Mouse (Mus musculus) hindbrain, embryonic 16.5 days (tissue): Measurements from ENCODE around the gene Rspo1. TPM values are rescaled to one million over a fixed set of nuclear protein-coding genes. Genes with fewer than 3 reads are reported as not detected.
"Not testable (repeated sequence)": the region's sequence is repeated elsewhere in the genome, so short reads cannot be mapped to it uniquely, and the experiment has no call there.

Experiments
- ATAC-seq: fragments of 200-750 bp; cut with Nextera tagmentation; 2 replicates; pipeline ENCODE4 v1.8.0; 2017; ENCODE audit warnings: moderate TSS enrichment, moderate library complexity
- H3K27ac ChIP-seq: fragments of 300-500 bp; sonication (generic); 2 replicates; pipeline ENCODE4 v1.5.1; 2014; ENCODE audit warnings: low read depth, mild to moderate bottlenecking, control low read depth, low read length, moderate library complexity
- H3K27me3 ChIP-seq: fragments of 300-500 bp; sonication (generic); replicated peaks from 2 replicates; pipeline ENCODE4 v1.6.1; 2014; ENCODE audit warnings: low read length; ENCODE audit not compliant: control insufficient read depth, insufficient read depth
- H3K36me3 ChIP-seq: fragments of 300-500 bp; sonication (generic); 2 replicates; pipeline ENCODE4 v1.6.1; 2014; ENCODE audit warnings: mild to moderate bottlenecking, low read length, moderate library complexity, mixed read lengths; ENCODE audit not compliant: control insufficient read depth, insufficient read depth
- H3K4me1 ChIP-seq: fragments of 300-500 bp; sonication (generic); 2 replicates; pipeline ENCODE4 v1.6.1; 2014; ENCODE audit warnings: low read depth, low read length; ENCODE audit not compliant: control insufficient read depth, insufficient read depth
- H3K4me2 ChIP-seq: fragments of 300-500 bp; sonication (generic); 2 replicates; pipeline ENCODE4 v1.6.1; 2014; ENCODE audit warnings: mild to moderate bottlenecking, low read length, control low read depth, moderate library complexity
- H3K4me3 ChIP-seq: fragments of 300-500 bp; sonication (generic); 2 replicates; pipeline ENCODE4 v1.5.1; 2014; ENCODE audit warnings: mild to moderate bottlenecking, low read length, control low read depth, moderate library complexity
- H3K9ac ChIP-seq: fragments of 300-500 bp; sonication (generic); 2 replicates; pipeline ENCODE4 v1.6.1; 2014; ENCODE audit warnings: low read depth, mild to moderate bottlenecking, control low read depth, low read length, moderate library complexity
- H3K9me3 ChIP-seq: fragments of 300-500 bp; sonication (generic); 2 replicates; pipeline ENCODE4 v1.6.1; 2014; ENCODE audit warnings: mild to moderate bottlenecking, low read length, moderate library complexity; ENCODE audit not compliant: control insufficient read depth
- WGBS: fragments of 180-500 bp; shearing (Covaris S2); extraction: QIAGEN DNeasy Blood & Tissue Kit; methylation state at CpG from one replicate; pipeline ENCODE4 v1.1.7; 2014; 5-methylcytosine and 5-hydroxymethylcytosine counted together
- polyA plus RNA-seq: library from polyadenylated mRNA; unstranded; fragments of >200 nt; fragmentation: Nextera tagmentation; extraction: Ambion mirVana; gene quantifications from 2 replicates; pipeline ENCODE4 v1.2.1, GENCODE M21; 2015

Rspo1 gene
- polyA plus RNA-seq = 1.8 and 2.4 TPM in 2 replicates

GRCm38 (mm10) chr4:124985671-124986602, at the start of gene Rspo1:
Rspo1 (plus strand) TSS chr4:124986430.
- Histone ChIP-seq H3K4me3 (peak within 1 kb of the TSS; percentile 37), H3K36me3 (no peaks in the 10 kb centered on the region), H3K9me3 (no peaks in the 10 kb centered on the region), H3K9ac (peak within 1 kb of the TSS; percentile 43), H3K4me2 (peak within 1 kb of the TSS; percentile 56), H3K27ac (no peak within 1 kb of the TSS), H3K27me3 (peaks cover 79% of the 10 kb centered on the region), H3K4me1 (peaks cover 17% of the 10 kb centered on the region)
- 3% methylated on average over 38 of the region's 62 CpGs for WGBS
- ATAC-seq = no peak; the same call in 1 of the 2 replicates

- H3K4me2 ChIP-seq = peak within 1 kb of the TSS; percentile 99
- 0 out of 2 replicates have a peak within 1 kb of the TSS, but pooled peaks have one; percentile 44 for H3K27ac ChIP-seq
- H3K4me3 ChIP-seq = peak within 1 kb of the TSS; percentile 87
- no peaks in the 10 kb centered on the region for H3K27me3 ChIP-seq
- H3K9ac ChIP-seq = peak within 1 kb of the TSS; percentile 73
- WGBS = under 1% methylated on average over 52 of the region's 52 CpGs
- ATAC-seq = peak; percentile 100
- no peaks in the 10 kb centered on the region for H3K9me3 ChIP-seq
- peaks cover 15% of the 10 kb centered on the region for H3K36me3 ChIP-seq
- H3K4me1 ChIP-seq = peaks cover 17% of the 10 kb centered on the region
Measured at GRCm38 (mm10) chr4:124936613-124937471, 49.4 kb upstream of the Rspo1 start, which contains the start of gene 9930104L06Rik. 9930104L06Rik (plus strand) TSS chr4:124937048.

- H3K36me3 ChIP-seq = peaks cover 18% of the 10 kb centered on the region
- H3K4me3 ChIP-seq, H3K27ac ChIP-seq, H3K4me2 ChIP-seq, H3K9me3 ChIP-seq, ATAC-seq, H3K27me3 ChIP-seq, H3K9ac ChIP-seq: not testable (repeated sequence)
- 99% methylated on average over 4 of the region's 4 CpGs for whole genome bisulfite sequencing
- peaks cover 17% of the 10 kb centered on the region for H3K4me1 ChIP-seq
Measured at GRCm38 (mm10) chr4:124939211-124939610, 47.0 kb upstream of the Rspo1 start, which contains the start of gene Cdca8. Cdca8 (minus strand) TSS chr4:124939311.

GRCm38 (mm10) chr4:124943022-124943421, 43.2 kb upstream of the Rspo1 start:
- Histone ChIP-seq H3K4me1 (peaks cover under 1% of the 10 kb centered on the region), H3K4me3 (no peak overlapping the region), H3K4me2 (no peak overlapping the region), H3K9me3 (no peaks in the 10 kb centered on the region), H3K36me3 (peaks cover 18% of the 10 kb centered on the region), H3K27ac (no peak overlapping the region), H3K27me3 (no peaks in the 10 kb centered on the region), H3K9ac (no peak overlapping the region)
- peak; percentile 45; the same call in 1 of the 2 replicates for ATAC-seq
- WGBS = 8% methylated on average over 4 of the region's 4 CpGs

GRCm38 (mm10) chr4:124943781-124944180, 42.4 kb upstream of the Rspo1 start:
- no peak overlapping the region for H3K27ac ChIP-seq
- 86% methylated on average over 5 of the region's 5 CpGs for WGBS
- H3K27me3 ChIP-seq = no peaks in the 10 kb centered on the region
- H3K4me2 ChIP-seq = no peak overlapping the region
- ATAC-seq = no peak
- no peak overlapping the region for H3K9ac ChIP-seq
- H3K4me3 ChIP-seq = no peak overlapping the region
- peaks cover 15% of the 10 kb centered on the region for H3K36me3 ChIP-seq
- no peaks in the 10 kb centered on the region for H3K9me3 ChIP-seq
- no peaks in the 10 kb centered on the region for H3K4me1 ChIP-seq

- Histone ChIP-seq H3K27me3 (no peaks in the 10 kb centered on the region), H3K4me2 (no peak overlapping the region), H3K36me3 (peaks cover 12% of the 10 kb centered on the region), H3K4me3 (no peak overlapping the region), H3K9me3 (no peaks in the 10 kb centered on the region), H3K9ac (no peak overlapping the region), H3K27ac (no peak overlapping the region), H3K4me1 (no peaks in the 10 kb centered on the region)
- WGBS = 67% methylated on average over 2 of the region's 2 CpGs
- ATAC-seq = no peak
Measured at GRCm38 (mm10) chr4:124944961-124945360, 41.3 kb upstream of the Rspo1 start.

GRCm38 (mm10) chr4:124949488-124949887, 36.7 kb upstream of the Rspo1 start:
- H3K36me3 ChIP-seq = no peaks in the 10 kb centered on the region
- ATAC-seq = peak; percentile 71; the same call in 1 of the 2 replicates
- no peaks in the 10 kb centered on the region for H3K9me3 ChIP-seq
- H3K9ac ChIP-seq = no peak overlapping the region
- 79% methylated on average over 3 of the region's 3 CpGs for WGBS
- no peaks in the 10 kb centered on the region for H3K27me3 ChIP-seq
- no peaks in the 10 kb centered on the region for H3K4me1 ChIP-seq
- no peak overlapping the region for H3K4me2 ChIP-seq
- no peak overlapping the region for H3K27ac ChIP-seq
- H3K4me3 ChIP-seq = no peak overlapping the region

- no peak for ATAC-seq
- no peaks in the 10 kb centered on the region for H3K4me1 ChIP-seq
Measured at GRCm38 (mm10) chr4:124950181-124951035, 35.8 kb upstream of the Rspo1 start.

More at GRCm38 (mm10) chr4:124950181-124951035, 35.8 kb upstream of the Rspo1 start:
- no peaks in the 10 kb centered on the region for H3K27me3 ChIP-seq
- no peak overlapping the region for H3K4me3 ChIP-seq
- no peaks in the 10 kb centered on the region for H3K36me3 ChIP-seq
- peak overlapping the region; percentile 23; the same call in 1 of the 2 replicates for H3K9ac ChIP-seq
- H3K27ac ChIP-seq = no peak overlapping the region
- no peaks in the 10 kb centered on the region for H3K9me3 ChIP-seq
- WGBS = 79% methylated on average over 21 of the region's 21 CpGs
- no peak overlapping the region for H3K4me2 ChIP-seq
